Mouse (Mus musculus): ENCODE results near the gene Igf2bp3.
A peak's percentile ranks its signal among the peaks of the same experiment; 100 is the strongest.

The Igf2bp3 gene

DNA sequence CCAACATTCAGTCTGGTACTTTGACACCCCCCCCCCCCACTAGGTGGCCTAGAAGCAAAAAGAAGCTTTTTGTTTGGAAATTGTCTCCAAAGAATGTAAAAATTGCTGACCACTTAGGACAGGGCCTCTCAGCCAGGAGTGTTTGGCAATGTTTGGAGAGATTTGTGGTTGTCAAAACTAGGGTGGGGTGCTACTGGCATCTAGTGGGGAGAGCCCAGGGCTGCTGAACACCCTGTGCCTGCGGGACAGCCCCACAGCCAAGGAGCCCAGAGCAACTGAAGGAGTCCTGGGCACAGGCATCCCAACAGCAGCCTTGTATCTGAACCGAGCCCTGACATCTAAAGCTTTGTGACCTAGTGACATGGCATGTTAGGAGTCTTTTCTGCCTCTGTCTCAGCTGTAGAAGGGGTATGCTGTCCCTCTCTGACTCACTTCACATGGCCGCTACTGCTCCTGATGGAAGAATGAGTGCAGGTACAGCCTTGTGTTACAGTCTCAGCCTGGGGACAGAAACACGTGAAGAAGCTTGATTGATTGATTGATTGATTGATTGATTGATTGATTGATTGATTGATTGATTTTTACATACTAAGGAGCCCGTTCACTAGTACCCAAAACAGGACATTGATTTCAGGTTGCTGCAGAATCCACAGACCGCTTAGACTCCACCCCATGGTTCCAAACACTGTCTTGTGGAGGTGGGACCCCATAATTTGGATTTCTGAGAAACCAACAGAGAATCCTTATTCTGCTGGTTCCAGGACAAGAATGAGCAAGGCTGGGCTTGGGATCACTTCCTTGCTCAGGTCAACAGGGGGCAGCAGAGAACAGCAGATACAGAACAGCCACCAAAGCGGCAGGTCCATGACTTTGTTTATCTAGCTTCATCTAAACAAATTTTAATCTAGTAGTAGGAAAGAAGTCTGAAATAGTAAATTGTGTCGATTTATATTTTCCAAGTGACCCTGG is 157.4 kb downstream of the Igf2bp3 start:
- DNase-seq, result peak; percentile 41

- no peak for DNase-seq
Observed at GRCm38 (mm10) chr6:49056009-49056408, 158.7 kb downstream of the Igf2bp3 start.

DNA sequence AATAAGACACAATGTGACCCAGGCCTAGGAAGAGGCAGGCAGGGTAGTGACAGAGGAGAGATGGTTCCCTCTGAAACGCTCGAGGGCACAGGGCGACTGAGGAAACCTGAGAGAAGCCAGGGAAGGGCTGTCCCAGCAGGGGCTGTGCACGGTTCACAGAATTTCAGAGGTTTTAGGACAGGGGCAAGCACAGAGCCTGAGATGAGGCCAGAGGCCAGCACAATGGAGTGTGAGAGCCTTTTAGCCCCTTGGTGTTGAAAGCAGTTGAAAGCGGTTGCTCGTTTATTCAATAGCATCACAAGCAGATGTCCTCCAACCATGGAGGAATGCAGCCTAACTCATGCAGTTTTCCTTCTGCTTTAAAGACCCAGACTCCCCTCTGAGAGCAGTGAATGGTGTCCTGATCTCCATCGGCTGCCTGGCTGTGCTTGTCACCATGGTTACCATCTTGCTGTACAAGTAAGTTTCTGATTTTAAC is 159.5 kb downstream of the Igf2bp3 start:
- no peak for DNase-seq

- no peak for DNase-seq
Observed at GRCm38 (mm10) chr6:49052191-49052590, 162.6 kb downstream of the Igf2bp3 start.

DNA sequence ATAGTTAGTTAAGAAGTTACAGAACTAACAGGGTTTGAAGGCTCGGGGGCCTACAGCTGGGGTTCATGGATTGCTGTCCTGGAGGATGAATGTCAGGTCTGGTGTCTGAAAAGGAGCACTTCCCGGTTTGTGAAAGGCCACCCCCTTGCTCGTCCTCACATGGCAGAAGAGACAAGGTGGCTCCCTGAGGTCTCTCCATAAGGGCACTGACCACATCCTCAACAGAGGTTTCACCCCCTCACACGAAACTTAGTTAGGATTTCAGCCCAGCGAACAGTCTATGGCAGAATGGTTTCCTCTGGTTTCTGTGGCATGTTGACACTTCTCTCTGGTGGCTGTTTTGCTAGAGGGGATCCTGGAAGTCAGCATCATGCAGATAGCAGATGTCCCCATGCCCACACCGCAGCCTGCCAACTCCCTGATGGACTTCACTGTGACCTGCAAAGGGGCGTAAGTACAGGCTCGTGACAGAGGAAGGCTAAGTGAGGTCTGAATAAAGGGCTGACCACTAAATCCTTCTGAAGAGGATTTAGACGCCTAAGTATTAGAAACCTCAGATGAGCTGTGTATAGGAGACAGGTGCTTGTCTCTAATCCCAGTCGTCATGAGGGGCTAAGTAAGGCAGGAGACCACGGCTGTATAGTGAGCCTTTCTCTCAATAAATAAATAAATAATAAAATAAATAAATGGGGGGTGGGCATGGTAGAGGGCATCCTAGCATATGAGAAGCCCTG is 163.9 kb downstream of the Igf2bp3 start:
- no peak for DNase-seq

- DNase-seq, result no peak
Observed at GRCm38 (mm10) chr6:49048395-49048794, 166.4 kb downstream of the Igf2bp3 start.

DNA sequence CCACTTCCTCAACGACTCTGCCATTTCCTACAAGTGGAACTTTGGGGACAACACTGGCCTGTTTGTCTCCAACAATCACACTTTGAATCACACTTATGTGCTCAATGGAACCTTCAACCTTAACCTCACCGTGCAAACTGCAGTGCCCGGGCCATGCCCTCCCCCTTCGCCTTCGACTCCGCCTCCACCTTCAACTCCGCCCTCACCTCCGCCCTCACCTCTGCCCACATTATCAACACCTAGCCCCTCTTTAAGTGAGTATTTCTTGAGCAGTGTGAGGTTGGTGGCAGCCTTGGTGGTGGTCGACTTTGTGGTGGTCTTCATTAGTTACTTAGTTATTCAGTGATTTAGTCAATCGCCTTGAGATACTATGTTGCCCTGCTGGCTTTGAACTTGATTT is 166.9 kb downstream of the Igf2bp3 start:
- DNase-seq, result no peak

DNA sequence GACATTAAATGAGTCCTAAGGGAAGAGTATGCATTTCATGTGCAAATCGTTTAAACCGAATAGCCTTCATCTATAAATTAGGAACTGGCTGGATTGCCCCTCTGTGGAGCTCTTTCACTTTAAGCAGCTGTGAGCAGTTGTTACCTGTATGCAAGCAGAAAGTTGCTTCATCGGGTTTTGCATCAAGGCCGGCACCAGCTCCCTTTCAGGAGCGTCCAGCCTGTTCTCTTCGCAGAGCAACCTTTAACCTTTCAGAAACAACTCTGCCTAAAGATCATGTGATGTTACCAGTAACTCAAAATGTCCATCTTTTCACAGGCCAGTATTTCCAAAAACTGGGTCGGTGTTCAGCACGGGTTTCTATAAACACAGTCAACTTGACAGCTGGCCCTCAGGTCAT is 167.8 kb downstream of the Igf2bp3 start:
- no peak for DNase-seq

- no peak for DNase-seq
Observed at GRCm38 (mm10) chr6:49046502-49046901, 168.3 kb downstream of the Igf2bp3 start.

DNA sequence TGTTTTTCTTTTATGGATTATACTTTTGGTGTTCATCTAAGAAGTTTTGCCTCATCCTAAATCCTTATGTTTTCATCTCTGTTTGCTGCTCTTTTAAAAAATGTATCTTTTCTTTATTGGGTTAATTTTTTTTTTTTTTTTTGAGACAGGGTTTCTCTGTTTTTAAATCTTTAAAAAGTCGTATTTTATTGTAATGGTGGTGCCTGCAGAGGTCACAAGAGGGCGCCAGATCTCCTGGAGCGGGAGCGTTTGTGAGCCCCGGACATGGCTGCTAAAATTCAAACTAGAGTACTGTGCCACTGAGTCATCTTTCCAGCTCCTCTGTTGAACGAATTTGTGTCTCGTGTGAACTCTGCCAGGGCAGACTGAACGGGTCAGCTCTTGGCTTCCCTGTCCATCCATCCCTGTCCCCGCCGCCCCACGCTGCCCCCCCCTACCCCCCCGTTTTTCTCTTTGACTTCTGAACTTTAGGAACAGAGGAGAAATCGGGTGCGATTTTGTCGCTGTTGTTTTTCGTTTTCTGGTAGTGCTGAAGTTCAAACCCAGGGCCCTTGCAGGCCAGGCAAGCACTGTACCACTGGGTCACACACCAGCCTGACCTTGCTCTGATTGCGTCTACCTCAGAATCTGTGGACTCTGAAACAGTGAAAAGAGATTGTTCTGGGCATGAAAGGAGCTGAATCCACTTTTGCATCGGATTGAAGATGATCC is 175.1 kb downstream of the Igf2bp3 start:
- peak; percentile 6 for DNase-seq

- no peak for DNase-seq
Observed at GRCm38 (mm10) chr6:49037268-49037662, 177.5 kb downstream of the Igf2bp3 start.

GRCm38 (mm10) chr6:49036275-49037267 is 178.2 kb downstream of the Igf2bp3 start, which contains the start of gene Gpnmb:
TSS of gene Gpnmb (plus strand) at chr6:49036546.
- no peak for DNase-seq

Data from cerebellum, adult 11-12 months (tissue).